Mouse (Mus musculus): Measurements from ENCODE around the gene Mpst.

GRCm38 (mm10) chr15:78405517-78406211 lies 552 bp upstream of the Mpst start, which contains the start of gene Tst:
- TF ChIP-seq CTCF (IDR thresholded peaks at IDR 0.05; ENCODE audit: borderline replicate concordance, extremely low read depth, insufficient read depth, insufficient read length) (no peak), POLR2A (IDR thresholded peaks at IDR 0.05; ENCODE audit: borderline replicate concordance, extremely low read depth, insufficient read depth, insufficient read length, poor library complexity, severe bottlenecking) (0 out of 2 replicates have a peak, but pooled peaks have one; percentile 14)

Data from brain, embryonic 14.5 days (tissue).